Mouse (Mus musculus) kidney, embryonic 15.5 days (tissue): ENCODE data around the gene Mapk1ip1l. TPM values are rescaled to one million over a fixed set of nuclear protein-coding genes. Genes with fewer than 3 reads are reported as not detected.

ENCODE experiments used
- ATAC-seq: fragments of 200-750 bp; cut with Nextera tagmentation; replicated peaks from 2 replicates; pipeline ENCODE4 v1.8.0; 2017; ENCODE audit warnings: moderate TSS enrichment; ENCODE audit not compliant: low FRiP score
- H3K27ac ChIP-seq: fragments of 300-500 bp; sonication (generic); 2 replicates; pipeline ENCODE4 v1.5.1; 2015; ENCODE audit warnings: mild to moderate bottlenecking, inconsistent platforms
- H3K27me3 ChIP-seq: fragments of 300-500 bp; sonication (generic); 2 replicates; pipeline ENCODE4 v1.6.1; 2015; ENCODE audit warnings: inconsistent platforms
- H3K36me3 ChIP-seq: fragments of 300-500 bp; sonication (generic); 2 replicates; pipeline ENCODE4 v1.6.1; 2015; ENCODE audit warnings: inconsistent platforms
- H3K4me1 ChIP-seq: fragments of 300-500 bp; sonication (generic); 2 replicates; pipeline ENCODE4 v1.6.1; 2015; ENCODE audit warnings: inconsistent platforms
- H3K4me2 ChIP-seq: fragments of 300-500 bp; sonication (generic); 2 replicates; pipeline ENCODE4 v1.6.1; 2015; ENCODE audit warnings: moderate library complexity, mild to moderate bottlenecking, inconsistent platforms
- H3K4me3 ChIP-seq: fragments of 300-500 bp; sonication (generic); replicated peaks from 2 replicates; pipeline ENCODE4 v1.5.1; 2015; ENCODE audit warnings: mild to moderate bottlenecking, inconsistent platforms
- H3K9ac ChIP-seq: fragments of 300-500 bp; sonication (generic); 2 replicates; pipeline ENCODE4 v1.6.1; 2015; ENCODE audit warnings: mild to moderate bottlenecking, inconsistent platforms
- H3K9me3 ChIP-seq: fragments of 300-500 bp; sonication (generic); replicated peaks from 2 replicates; pipeline ENCODE4 v1.6.1; 2016; ENCODE audit warnings: inconsistent platforms
- WGBS: fragments of 180-500 bp; shearing (Covaris S2); methylation state at CpG from one replicate; pipeline ENCODE4 v1.1.7; 2015; ENCODE audit warnings: mixed read lengths; 5-methylcytosine and 5-hydroxymethylcytosine counted together
- polyA plus RNA-seq: library from polyadenylated mRNA; unstranded; fragments of >200 nt; fragmentation: Nextera tagmentation; extraction: Ambion mirVana; gene quantifications from 2 replicates; pipeline ENCODE4 v1.2.1, GENCODE M21; 2015

Gene Mapk1ip1l
- polyA plus RNA-seq, 1 experiment from 2014 or later = 77.1 TPM

GRCm38 (mm10) chr14:47346715-47347114, 48.6 kb downstream of the Mapk1ip1l start:
- no peak overlapping the region for H3K4me2 ChIP-seq
- 100% methylated on average over 1 of the region's 1 CpGs for WGBS
- H3K27ac ChIP-seq = no peak overlapping the region
- no peaks in the 10 kb centered on the region for H3K27me3 ChIP-seq
- H3K4me3 ChIP-seq = no peak overlapping the region
- ATAC-seq = no peak
- no peaks in the 10 kb centered on the region for H3K36me3 ChIP-seq
- no peaks in the 10 kb centered on the region for H3K4me1 ChIP-seq
- H3K9me3 ChIP-seq = no peaks in the 10 kb centered on the region
- no peak overlapping the region for H3K9ac ChIP-seq

DNA sequence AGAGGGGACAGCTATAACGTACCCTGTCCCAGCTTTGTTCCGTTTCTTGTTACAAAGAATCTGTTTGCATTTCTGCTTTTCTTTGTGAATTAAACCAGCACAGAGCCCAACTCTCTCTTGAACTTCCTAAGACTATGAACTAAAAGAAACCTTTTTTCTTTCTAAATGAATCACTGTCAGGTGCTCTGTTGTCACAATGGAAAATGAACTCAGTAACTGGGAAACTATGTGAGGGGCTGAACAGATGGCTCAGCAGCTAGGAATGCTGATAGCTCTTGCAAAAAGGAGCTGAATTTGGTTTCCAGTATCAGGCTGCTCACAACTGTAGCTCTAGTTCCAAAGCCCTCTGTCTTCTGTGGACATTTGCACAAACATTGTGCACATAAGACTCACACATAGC, 52.9 kb downstream of the Mapk1ip1l start:
- Histone ChIP-seq H3K4me2 (no peak overlapping the region), H3K27ac (no peak overlapping the region)
- 86% methylated on average over 2 of the region's 2 CpGs for WGBS

DNA sequence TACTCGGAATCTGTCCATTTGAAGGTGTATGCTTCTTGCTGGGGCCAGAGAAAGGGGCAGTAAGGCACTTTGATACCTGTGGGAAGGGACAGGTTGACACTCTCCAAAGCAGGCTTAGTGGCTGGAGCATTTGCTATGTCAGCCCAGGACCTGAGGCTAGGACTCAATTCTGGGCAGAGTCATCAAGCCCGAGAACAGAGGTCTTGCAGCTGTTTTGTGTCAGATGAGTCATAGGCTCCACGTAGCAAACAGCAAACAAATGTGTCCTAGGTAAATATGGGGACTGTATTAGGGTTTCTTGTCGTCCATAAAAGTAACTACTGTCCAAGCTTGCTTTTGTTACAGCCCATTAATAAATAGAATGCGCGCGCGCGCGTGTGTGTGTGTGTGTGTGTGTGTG, 54.2 kb downstream of the Mapk1ip1l start:
- no peaks in the 10 kb centered on the region for H3K27me3 ChIP-seq
- no peak overlapping the region for H3K27ac ChIP-seq
- no peaks in the 10 kb centered on the region for H3K36me3 ChIP-seq
- no peak overlapping the region for H3K4me3 ChIP-seq
- no peak for ATAC-seq
- H3K9me3 ChIP-seq = no peaks in the 10 kb centered on the region
- H3K9ac ChIP-seq = no peak overlapping the region
- H3K4me2 ChIP-seq = no peak overlapping the region
- no peaks in the 10 kb centered on the region for H3K4me1 ChIP-seq
- 87% methylated on average over 10 of the region's 10 CpGs for WGBS

More for the DNA sequence above, 52.9 kb downstream of the Mapk1ip1l start:
- Histone ChIP-seq H3K9me3 (no peaks in the 10 kb centered on the region), H3K4me3 (no peak overlapping the region), H3K36me3 (no peaks in the 10 kb centered on the region), H3K27me3 (no peaks in the 10 kb centered on the region), H3K4me1 (no peaks in the 10 kb centered on the region), H3K9ac (no peak overlapping the region)
- ATAC-seq = no peak

DNA sequence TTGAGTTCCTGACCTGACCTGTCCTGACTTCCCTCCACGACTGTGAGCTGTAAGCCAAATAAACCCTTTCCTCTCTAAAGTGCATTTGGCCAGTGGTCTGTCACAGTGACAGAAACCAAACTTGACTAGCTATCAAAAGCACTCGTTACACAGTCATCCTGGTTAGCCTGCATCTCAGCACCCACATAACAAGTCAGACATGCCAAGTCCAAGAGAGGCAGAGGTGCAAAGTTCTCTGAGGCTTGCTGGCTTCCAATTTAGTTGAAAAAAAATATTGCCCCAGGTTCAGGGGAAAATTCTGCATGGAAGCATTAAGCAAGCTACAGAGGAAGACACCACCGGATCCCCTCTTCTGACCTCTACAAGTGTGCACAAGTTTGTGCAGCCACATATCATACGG, 55.2 kb downstream of the Mapk1ip1l start:
- Histone ChIP-seq H3K4me1 (no peaks in the 10 kb centered on the region), H3K4me3 (no peak overlapping the region), H3K27me3 (no peaks in the 10 kb centered on the region), H3K9ac (no peak overlapping the region), H3K27ac (no peak overlapping the region), H3K4me2 (no peak overlapping the region), H3K9me3 (no peaks in the 10 kb centered on the region), H3K36me3 (no peaks in the 10 kb centered on the region)
- ATAC-seq = no peak
- 72% methylated on average over 4 of the region's 4 CpGs for WGBS

DNA sequence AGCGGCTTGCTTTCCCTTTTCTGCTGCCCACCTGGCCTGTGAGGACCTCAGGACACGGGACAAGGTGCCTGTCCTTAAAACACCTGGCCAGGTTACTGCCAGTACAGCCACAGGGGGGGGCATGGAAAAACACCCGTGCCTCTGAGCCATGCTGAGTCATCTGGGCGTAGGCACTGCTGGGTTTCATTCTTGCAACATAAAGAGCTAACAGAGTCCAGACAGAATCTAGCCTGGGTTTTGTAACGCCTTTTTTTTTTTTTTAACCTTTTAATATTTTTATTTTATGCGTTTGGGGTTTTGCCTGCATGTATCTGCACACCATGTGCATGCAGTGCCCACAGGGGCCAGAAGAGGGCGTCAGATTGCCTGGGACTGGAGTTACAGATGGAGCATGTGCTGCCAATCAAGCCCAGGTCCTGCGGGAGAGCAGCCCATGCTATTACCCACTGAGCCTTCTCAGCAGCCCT, 56.1 kb downstream of the Mapk1ip1l start:
- no peak for ATAC-seq
- Histone ChIP-seq H3K4me1 (no peaks in the 10 kb centered on the region), H3K9ac (no peak overlapping the region), H3K27me3 (no peaks in the 10 kb centered on the region), H3K4me3 (no peak overlapping the region), H3K9me3 (no peaks in the 10 kb centered on the region), H3K36me3 (no peaks in the 10 kb centered on the region), H3K4me2 (no peak overlapping the region), H3K27ac (no peak overlapping the region)
- 74% methylated on average over 8 of the region's 8 CpGs for WGBS

DNA sequence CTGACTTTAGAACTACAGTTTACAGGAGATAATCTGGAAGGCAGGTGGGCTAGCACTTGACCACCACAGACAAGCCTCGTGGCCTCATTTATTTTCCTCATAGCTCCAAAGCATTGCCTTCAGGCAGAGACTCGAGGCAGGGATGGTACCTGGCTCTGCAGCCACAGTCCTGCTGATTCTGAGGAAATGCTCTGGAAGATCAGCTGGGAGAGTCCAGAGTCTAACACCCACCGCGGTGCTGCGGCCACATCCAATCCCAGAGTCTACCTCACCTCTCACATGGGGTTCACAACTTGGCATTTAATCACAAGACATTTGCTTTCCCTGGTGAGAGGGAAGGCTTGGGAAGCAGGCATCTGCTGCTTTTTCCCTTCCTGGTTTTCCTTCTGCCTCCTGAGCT, 56.9 kb downstream of the Mapk1ip1l start:
- Histone ChIP-seq H3K36me3 (no peaks in the 10 kb centered on the region), H3K4me3 (no peak overlapping the region), H3K9me3 (no peaks in the 10 kb centered on the region), H3K27ac (no peak overlapping the region), H3K27me3 (no peaks in the 10 kb centered on the region), H3K9ac (no peak overlapping the region), H3K4me2 (no peak overlapping the region), H3K4me1 (no peaks in the 10 kb centered on the region)
- no peak for ATAC-seq
- WGBS = 66% methylated on average over 5 of the region's 5 CpGs

GRCm38 (mm10) chr14:47356622-47357021, 58.6 kb downstream of the Mapk1ip1l start:
- H3K27ac ChIP-seq = no peak overlapping the region
- H3K4me2 ChIP-seq = no peak overlapping the region
- ATAC-seq = no peak
- H3K27me3 ChIP-seq = no peaks in the 10 kb centered on the region
- 83% methylated on average over 3 of the region's 3 CpGs for WGBS
- H3K4me1 ChIP-seq = no peaks in the 10 kb centered on the region
- no peak overlapping the region for H3K4me3 ChIP-seq
- H3K9me3 ChIP-seq = no peaks in the 10 kb centered on the region
- H3K36me3 ChIP-seq = no peaks in the 10 kb centered on the region
- no peak overlapping the region for H3K9ac ChIP-seq

- Histone ChIP-seq H3K4me3 (no peak overlapping the region), H3K4me1 (0 out of 2 replicates have a peak, but pooled peaks cover under 1% of the 10 kb centered on the region), H3K27me3 (no peaks in the 10 kb centered on the region), H3K9me3 (no peaks in the 10 kb centered on the region), H3K36me3 (no peaks in the 10 kb centered on the region), H3K27ac (no peak overlapping the region), H3K9ac (no peak overlapping the region), H3K4me2 (no peak overlapping the region)
- no peak for ATAC-seq
- WGBS = 65% methylated on average over 3 of the region's 3 CpGs
Observed at GRCm38 (mm10) chr14:47359610-47360009, 61.5 kb downstream of the Mapk1ip1l start.

- no peaks in the 10 kb centered on the region for H3K36me3 ChIP-seq
- whole genome bisulfite sequencing = 91% methylated on average over 2 of the region's 2 CpGs
- H3K27me3 ChIP-seq = no peaks in the 10 kb centered on the region
- no peaks in the 10 kb centered on the region for H3K9me3 ChIP-seq
- ATAC-seq = no peak
- H3K4me3 ChIP-seq = no peak overlapping the region
- peaks cover 10% of the 10 kb centered on the region for H3K4me1 ChIP-seq
- H3K27ac ChIP-seq = no peak overlapping the region
- no peak overlapping the region for H3K4me2 ChIP-seq
- H3K9ac ChIP-seq = no peak overlapping the region
Observed at GRCm38 (mm10) chr14:47361418-47361817, 63.4 kb downstream of the Mapk1ip1l start.

DNA sequence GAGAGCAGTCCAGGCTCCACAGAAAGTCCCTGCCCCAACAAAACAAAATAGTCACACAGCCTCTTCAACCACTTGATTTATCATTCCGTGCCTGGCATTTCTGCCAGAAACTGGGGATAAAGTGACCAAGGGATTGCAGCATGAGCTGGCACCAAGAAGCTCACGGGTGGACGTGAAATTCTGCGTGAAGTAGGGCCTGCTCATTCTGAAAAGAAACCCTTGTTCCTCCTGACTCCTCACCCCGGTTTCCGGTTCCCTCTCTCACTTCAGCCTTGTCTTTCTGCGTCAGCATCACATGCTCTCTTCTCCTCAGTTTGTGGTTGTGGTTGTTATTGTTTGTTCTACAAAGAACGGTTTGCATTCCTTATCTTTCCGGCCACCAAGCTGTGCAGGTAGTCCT, 63.8 kb downstream of the Mapk1ip1l start:
- WGBS = 83% methylated on average over 9 of the region's 9 CpGs
- no peak overlapping the region for H3K4me2 ChIP-seq
- no peak overlapping the region for H3K4me3 ChIP-seq
- H3K27ac ChIP-seq = no peak overlapping the region
- H3K9ac ChIP-seq = no peak overlapping the region
- ATAC-seq = no peak
- H3K4me1 ChIP-seq = peaks cover 10% of the 10 kb centered on the region
- no peaks in the 10 kb centered on the region for H3K9me3 ChIP-seq
- no peaks in the 10 kb centered on the region for H3K27me3 ChIP-seq
- no peaks in the 10 kb centered on the region for H3K36me3 ChIP-seq

GRCm38 (mm10) chr14:47364742-47365449, 66.8 kb downstream of the Mapk1ip1l start:
- H3K4me1 ChIP-seq = peaks cover 15% of the 10 kb centered on the region
- no peak overlapping the region for H3K9ac ChIP-seq
- peak overlapping the region; percentile 53 for H3K4me2 ChIP-seq
- ATAC-seq = peak; percentile 50; the same call in 1 of the 2 replicates
- no peaks in the 10 kb centered on the region for H3K27me3 ChIP-seq
- H3K4me3 ChIP-seq = peak overlapping the region; percentile 3; the same call in 1 of the 2 replicates
- no peaks in the 10 kb centered on the region for H3K36me3 ChIP-seq
- no peaks in the 10 kb centered on the region for H3K9me3 ChIP-seq
- H3K27ac ChIP-seq = peak overlapping the region; percentile 27; the same call in 1 of the 2 replicates
- 32% methylated on average over 21 of the region's 21 CpGs for WGBS

- Histone ChIP-seq H3K4me1 (peaks cover 15% of the 10 kb centered on the region), H3K27me3 (no peaks in the 10 kb centered on the region), H3K4me2 (no peak overlapping the region), H3K36me3 (no peaks in the 10 kb centered on the region), H3K4me3 (no peak overlapping the region), H3K27ac (peak overlapping the region; percentile 83), H3K9ac (no peak overlapping the region), H3K9me3 (no peaks in the 10 kb centered on the region)
- ATAC-seq = no peak
- 49% methylated on average over 7 of the region's 7 CpGs for WGBS
Observed at GRCm38 (mm10) chr14:47366881-47367321, 68.8 kb downstream of the Mapk1ip1l start.
